Mouse (Mus musculus): ENCODE results near the gene Rapgef2. TPM values are rescaled to one million over a fixed set of nuclear protein-coding genes. Genes with fewer than 3 reads are reported as not detected.

Rapgef2 gene
- polyA plus RNA-seq, 3 experiments from 2014 or later, result 5.0 to 7.9 (median 6.5) TPM

DNA sequence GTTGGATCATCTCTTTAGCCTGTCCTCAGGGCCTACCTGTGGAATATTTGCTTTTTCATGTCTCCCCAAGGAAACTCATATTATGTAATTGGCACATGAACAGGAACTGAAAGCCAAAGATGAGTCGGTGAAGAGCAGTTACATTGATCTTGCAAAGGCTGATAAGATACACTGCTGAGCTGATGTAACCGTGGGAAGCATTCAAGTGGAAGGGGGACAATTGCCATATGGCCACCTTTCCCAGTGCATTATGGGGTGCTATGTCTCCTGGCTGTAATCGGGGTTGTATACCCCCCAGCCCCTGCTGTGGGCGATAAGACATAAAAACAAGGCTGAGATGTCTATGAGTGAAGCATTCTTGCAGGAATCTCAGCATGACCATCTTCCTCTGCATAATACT, 268.9 kb downstream of the Rapgef2 start:
- no peak for ATAC-seq

DNA sequence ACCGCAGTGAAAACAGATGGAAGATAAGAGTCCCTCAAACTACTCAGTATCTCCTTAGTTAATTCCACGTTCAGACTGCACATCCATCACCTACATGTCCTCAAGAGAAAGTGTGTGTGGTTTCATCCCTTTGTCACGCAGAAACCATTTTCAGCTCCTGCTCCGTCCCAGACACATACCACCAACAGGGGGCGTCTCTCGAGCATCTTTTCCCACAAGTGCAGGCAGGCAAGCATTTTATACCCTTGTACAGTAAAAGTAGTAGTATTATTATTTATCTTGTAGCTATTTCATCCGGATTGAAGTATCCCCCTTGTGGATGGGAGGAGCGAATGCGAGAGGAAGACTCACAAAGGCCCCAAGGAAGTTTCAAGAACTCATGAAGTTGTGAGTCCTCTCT, 269.5 kb downstream of the Rapgef2 start:
- ATAC-seq, result no peak

- ATAC-seq, result no peak
Observed at GRCm38 (mm10) chr3:79015621-79016474, 270.5 kb downstream of the Rapgef2 start.

Other genes with a start within 250 kb of the Rapgef2 start
- not detected for gene Gm17359, start 50.1 kb upstream of the Rapgef2 start, polyA plus RNA-seq (2017; shearing (Covaris generic))

Data from inflammation-experienced regulatory T-cells, adult 6 months (primary cell).